Mouse (Mus musculus): ENCODE measurements around the gene Prnp.

- no peak for TF ChIP-seq POLR2A (IDR thresholded peaks at IDR 0.05; ENCODE audit: borderline replicate concordance, extremely low read depth, insufficient read depth, insufficient read length, poor library complexity, severe bottlenecking)
- no peak for TF ChIP-seq CTCF (IDR thresholded peaks at IDR 0.05; ENCODE audit: borderline replicate concordance, extremely low read depth, insufficient read depth, insufficient read length)
Measured at GRCm38 (mm10) chr2:131866676-131867075, 43.1 kb upstream of the Prnp start.

Data from brain, embryonic 14.5 days (tissue).